Mouse (Mus musculus): Measurements from ENCODE around the gene Dact3. TPM values are rescaled to one million over a fixed set of nuclear protein-coding genes. Genes with fewer than 3 reads are reported as not detected.
A peak's percentile ranks its signal among the peaks of the same experiment; 100 is the strongest.

The Dact3 gene
- polyA plus RNA-seq, 1 experiment from 2014 or later = 9.5 TPM

DNA sequence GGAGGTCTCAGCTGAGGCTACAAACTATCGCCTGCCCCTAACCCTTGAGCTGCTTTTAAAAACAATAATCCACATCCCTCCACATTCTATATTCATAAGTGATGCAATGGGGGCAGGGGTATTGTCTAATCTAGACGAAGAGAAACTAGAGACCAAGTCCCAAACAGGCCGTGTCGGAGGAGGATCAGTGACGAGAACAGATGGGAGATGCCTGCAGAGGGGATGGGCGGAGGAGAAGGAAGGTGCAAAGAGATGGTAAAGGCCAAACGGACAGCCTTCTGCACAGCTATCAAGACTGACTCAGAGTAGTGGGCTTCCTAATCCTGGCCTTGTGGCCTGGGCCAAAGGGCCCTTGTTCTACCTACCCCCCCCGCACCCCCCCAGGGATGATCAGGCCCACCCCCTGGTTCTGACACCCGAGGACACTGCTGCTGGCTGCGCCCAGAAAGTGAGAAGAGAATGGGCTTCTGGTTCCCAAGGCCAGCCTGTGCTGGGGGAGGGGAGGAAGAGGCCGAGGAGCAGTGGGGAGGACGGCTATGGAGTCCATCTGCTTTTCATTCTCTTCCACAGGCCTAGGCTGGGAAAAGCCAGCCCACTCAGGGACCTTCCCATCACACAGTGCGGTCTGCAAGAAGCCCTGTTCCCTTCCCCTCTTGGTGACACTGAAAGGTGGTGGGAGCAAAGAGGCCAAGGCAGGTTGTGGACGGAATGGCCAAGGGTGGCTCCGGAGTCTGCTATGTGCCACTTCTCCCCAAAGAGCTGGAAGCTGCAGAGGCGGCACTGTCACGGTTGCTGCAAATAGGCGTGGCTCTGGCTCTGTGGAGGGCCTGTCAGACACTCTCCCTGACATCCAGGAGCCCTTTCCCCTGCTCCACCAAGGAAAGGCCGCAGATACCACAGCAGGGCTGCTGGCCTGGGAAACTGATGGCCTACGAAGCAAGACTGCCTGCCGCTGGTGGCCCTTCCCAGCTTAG, 46.0 kb downstream of the Dact3 start:
- Histone ChIP-seq H3K9me3 (ENCODE audit: control insufficient read depth, low read length) (no peaks in the 10 kb centered on the region), H3K4me2 (ENCODE audit: low read depth) (peak overlapping the region; percentile 90), H3K36me3 (ENCODE audit: control insufficient read depth, insufficient read depth, low read length) (peaks cover 19% of the 10 kb centered on the region), H3K27ac (ENCODE audit: low read depth, low read length) (peak overlapping the region; percentile 78), H3K4me1 (ENCODE audit: control insufficient read depth, insufficient read depth, low read length) (peaks cover 22% of the 10 kb centered on the region), H3K9ac (ENCODE audit: low read length) (peak overlapping the region; percentile 47), H3K4me3 (ENCODE audit: low read depth, low read length) (peak overlapping the region; percentile 89), H3K27me3 (ENCODE audit: control insufficient read depth, insufficient read depth, low read length) (no peaks in the 10 kb centered on the region)
- ATAC-seq (ENCODE audit: insufficient read depth, low FRiP score, low TSS enrichment) (no peak), DNase-seq (ENCODE audit: low spot score) (no peak)
- 48% methylated on average over 21 of the region's 21 CpGs for WGBS

DNA sequence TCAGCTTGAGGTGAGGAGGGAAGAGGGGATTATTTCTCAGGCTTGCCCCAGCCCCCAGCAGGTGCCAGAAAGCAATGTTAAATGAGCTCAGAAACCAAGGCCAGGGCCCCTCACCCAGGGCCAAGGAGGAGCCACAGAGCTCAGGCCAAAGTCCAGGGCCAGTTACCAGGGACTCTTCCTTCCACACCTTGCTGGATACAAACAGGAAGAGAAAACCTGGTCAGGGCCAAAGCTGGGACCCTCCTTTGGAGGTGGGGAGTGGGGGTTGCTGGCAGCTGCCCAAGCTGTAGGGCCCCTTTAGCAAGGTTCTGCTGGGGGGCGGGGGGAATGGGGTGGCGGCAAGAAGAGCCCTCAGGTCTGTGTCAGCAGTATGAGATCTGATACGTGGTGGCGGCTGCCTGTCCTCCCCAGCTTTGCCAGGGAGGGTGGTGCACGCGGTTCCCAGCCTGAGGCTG, 46.8 kb downstream of the Dact3 start:
- H3K27me3 ChIP-seq (ENCODE audit: control insufficient read depth, insufficient read depth, low read length) = no peaks in the 10 kb centered on the region
- H3K4me1 ChIP-seq (ENCODE audit: control insufficient read depth, insufficient read depth, low read length) = peaks cover 22% of the 10 kb centered on the region
- peak overlapping the region; percentile 91 for H3K9ac ChIP-seq (ENCODE audit: low read length)
- H3K9me3 ChIP-seq (ENCODE audit: control insufficient read depth, low read length) = no peaks in the 10 kb centered on the region
- peak overlapping the region; percentile 78 for H3K27ac ChIP-seq (ENCODE audit: low read depth, low read length)
- DNase-seq (ENCODE audit: low spot score) (no peak), ATAC-seq (ENCODE audit: insufficient read depth, low FRiP score, low TSS enrichment) (no peak)
- H3K4me2 ChIP-seq (ENCODE audit: low read depth) = peak overlapping the region; percentile 90
- peaks cover 14% of the 10 kb centered on the region for H3K36me3 ChIP-seq (ENCODE audit: control insufficient read depth, insufficient read depth, low read length)
- peak overlapping the region; percentile 89 for H3K4me3 ChIP-seq (ENCODE audit: low read depth, low read length)
- WGBS = 60% methylated on average over 6 of the region's 6 CpGs

DNA sequence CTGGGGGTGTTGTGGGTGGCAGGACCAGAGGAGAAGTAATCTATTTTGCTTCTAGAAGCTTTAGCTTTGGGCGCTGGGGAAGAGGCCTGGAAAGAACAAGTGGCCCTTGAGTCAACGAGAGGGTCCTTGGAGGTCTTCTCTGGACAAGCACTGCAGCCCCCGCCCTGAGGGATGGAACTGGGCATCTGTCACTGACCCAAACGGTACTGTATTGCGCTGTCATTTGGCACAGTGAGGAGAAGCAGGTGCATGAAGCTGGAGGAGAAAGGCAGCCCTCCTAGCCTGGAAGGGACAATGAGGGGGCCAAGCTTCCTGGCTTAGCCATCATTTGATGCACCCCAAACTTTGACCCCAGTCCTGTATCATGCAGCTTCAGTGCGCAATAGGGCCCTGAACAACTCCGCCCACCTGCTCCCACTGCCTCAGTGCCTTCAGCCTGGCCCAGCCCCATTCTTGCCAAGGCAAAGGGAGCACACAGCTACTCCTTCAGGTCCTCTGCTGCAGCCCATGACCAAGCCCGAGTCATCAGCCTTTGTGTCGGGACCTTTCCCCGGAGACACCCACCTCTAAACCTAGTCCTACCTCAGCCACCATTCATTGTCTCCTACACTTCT, 47.4 kb downstream of the Dact3 start:
- H3K27ac ChIP-seq (ENCODE audit: low read depth, low read length) = no peak overlapping the region
- peak overlapping the region; percentile 89 for H3K4me3 ChIP-seq (ENCODE audit: low read depth, low read length)
- peak overlapping the region; percentile 91 for H3K9ac ChIP-seq (ENCODE audit: low read length)
- H3K4me2 ChIP-seq (ENCODE audit: low read depth) = peak overlapping the region; percentile 90
- peaks cover 9% of the 10 kb centered on the region; the same call in 1 of the 2 replicates for H3K36me3 ChIP-seq (ENCODE audit: control insufficient read depth, insufficient read depth, low read length)
- 55% methylated on average over 10 of the region's 10 CpGs for WGBS
- ATAC-seq (ENCODE audit: insufficient read depth, low FRiP score, low TSS enrichment) = no peak
- H3K27me3 ChIP-seq (ENCODE audit: control insufficient read depth, insufficient read depth, low read length) = no peaks in the 10 kb centered on the region
- no peak for DNase-seq (ENCODE audit: low spot score)
- H3K9me3 ChIP-seq (ENCODE audit: control insufficient read depth, low read length) = no peaks in the 10 kb centered on the region
- H3K4me1 ChIP-seq (ENCODE audit: control insufficient read depth, insufficient read depth, low read length) = peaks cover 22% of the 10 kb centered on the region

DNA sequence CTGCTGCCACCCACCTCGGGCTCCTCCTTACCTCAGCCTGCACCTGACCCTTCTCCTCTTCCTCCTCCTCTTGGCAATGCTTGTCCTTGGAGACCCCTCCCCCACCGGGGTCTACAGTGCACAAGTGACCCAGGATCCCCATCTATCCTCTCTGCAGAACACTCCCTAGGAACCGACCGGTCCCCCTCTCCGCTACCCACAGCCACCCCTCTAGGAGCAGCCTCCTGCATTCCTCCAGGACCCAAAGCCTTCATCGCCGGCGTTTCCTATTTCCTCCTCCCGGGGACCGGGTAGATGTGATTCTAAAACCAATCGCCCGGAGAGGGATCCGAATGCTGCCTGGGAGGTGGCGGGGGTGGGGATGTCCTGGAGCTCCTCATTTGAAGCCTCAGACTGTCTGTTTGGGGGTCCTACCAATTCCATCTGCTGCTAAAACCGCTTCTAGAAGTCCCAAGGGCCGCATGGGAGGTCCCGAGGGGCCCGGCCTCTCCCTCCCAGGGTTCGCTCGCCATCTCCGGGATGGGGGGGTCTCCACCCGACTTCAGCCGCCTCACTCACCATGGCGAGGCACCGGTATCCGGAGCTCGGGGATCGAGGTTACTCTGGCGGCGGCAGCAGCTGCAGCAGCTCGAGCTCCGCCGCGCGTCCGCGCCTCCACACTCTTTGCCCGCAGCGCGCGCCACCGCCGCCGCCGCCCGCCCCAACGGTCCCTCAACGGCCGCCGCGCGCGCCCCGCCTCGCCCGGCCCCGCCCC, 48.3 kb downstream of the Dact3 start:
- Histone ChIP-seq H3K9me3 (ENCODE audit: control insufficient read depth, low read length) (no peaks in the 10 kb centered on the region), H3K4me2 (ENCODE audit: low read depth) (peak overlapping the region; percentile 90), H3K4me3 (ENCODE audit: low read depth, low read length) (peak overlapping the region; percentile 89), H3K36me3 (ENCODE audit: control insufficient read depth, insufficient read depth, low read length) (peaks cover 3% of the 10 kb centered on the region; the same call in 1 of the 2 replicates), H3K27ac (ENCODE audit: low read depth, low read length) (peak overlapping the region; percentile 90), H3K27me3 (ENCODE audit: control insufficient read depth, insufficient read depth, low read length) (no peaks in the 10 kb centered on the region), H3K4me1 (ENCODE audit: control insufficient read depth, insufficient read depth, low read length) (peaks cover 22% of the 10 kb centered on the region), H3K9ac (ENCODE audit: low read length) (peak overlapping the region; percentile 91)
- ATAC-seq (ENCODE audit: insufficient read depth, low FRiP score, low TSS enrichment) (peak; percentile 65), DNase-seq (ENCODE audit: low spot score) (no peak)
- under 1% methylated on average over 54 of the region's 57 CpGs for WGBS

GRCm38 (mm10) chr7:16924037-16924834, 49.1 kb downstream of the Dact3 start, which contains the start of gene Calm3:
TSS of gene Calm3 (minus strand) at chr7:16924114.
- DNase-seq (ENCODE audit: low spot score) (peak; percentile 100), ATAC-seq (ENCODE audit: insufficient read depth, low FRiP score, low TSS enrichment) (peak; percentile 91)
- Histone ChIP-seq H3K36me3 (ENCODE audit: control insufficient read depth, insufficient read depth, low read length) (no peaks in the 10 kb centered on the region), H3K4me3 (ENCODE audit: low read depth, low read length) (peak within 1 kb of the TSS; percentile 89), H3K4me1 (ENCODE audit: control insufficient read depth, insufficient read depth, low read length) (peaks cover 22% of the 10 kb centered on the region), H3K4me2 (ENCODE audit: low read depth) (peak within 1 kb of the TSS; percentile 90), H3K27me3 (ENCODE audit: control insufficient read depth, insufficient read depth, low read length) (no peaks in the 10 kb centered on the region), H3K9ac (ENCODE audit: low read length) (peak within 1 kb of the TSS; percentile 91), H3K27ac (ENCODE audit: low read depth, low read length) (peak within 1 kb of the TSS; percentile 90), H3K9me3 (ENCODE audit: control insufficient read depth, low read length) (no peaks in the 10 kb centered on the region)
- 2% methylated on average over 63 of the region's 64 CpGs for WGBS

DNA sequence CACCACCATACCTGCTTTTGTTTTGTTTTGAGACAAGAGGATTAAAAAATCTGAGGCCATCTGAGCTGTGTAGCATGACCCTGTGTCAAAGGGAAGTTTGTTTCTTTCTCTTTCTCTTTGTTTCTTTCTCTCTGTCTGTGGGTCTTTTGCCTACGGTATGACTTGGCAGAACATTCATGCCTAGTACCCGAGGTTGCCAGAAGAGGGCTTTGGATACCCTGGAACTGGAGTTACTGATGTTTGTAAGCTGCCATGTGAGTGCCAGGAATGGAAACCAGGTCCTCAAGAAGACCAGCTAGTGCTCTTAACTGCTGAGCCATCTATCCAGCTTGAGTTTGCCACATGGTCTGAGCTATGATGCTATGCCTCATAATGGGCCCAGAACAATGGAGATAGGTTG, 53.2 kb downstream of the Dact3 start:
- no peaks in the 10 kb centered on the region for H3K27me3 ChIP-seq (ENCODE audit: control insufficient read depth, insufficient read depth, low read length)
- no peak overlapping the region for H3K4me3 ChIP-seq (ENCODE audit: low read depth, low read length)
- no peaks in the 10 kb centered on the region for H3K36me3 ChIP-seq (ENCODE audit: control insufficient read depth, insufficient read depth, low read length)
- H3K9me3 ChIP-seq (ENCODE audit: control insufficient read depth, low read length) = no peaks in the 10 kb centered on the region
- WGBS = 59% methylated on average over 2 of the region's 2 CpGs
- no peak overlapping the region for H3K27ac ChIP-seq (ENCODE audit: low read depth, low read length)
- no peak overlapping the region for H3K9ac ChIP-seq (ENCODE audit: low read length)
- no peak overlapping the region for H3K4me2 ChIP-seq (ENCODE audit: low read depth)
- ATAC-seq (ENCODE audit: insufficient read depth, low FRiP score, low TSS enrichment) (no peak), DNase-seq (ENCODE audit: low spot score) (no peak)
- no peaks in the 10 kb centered on the region for H3K4me1 ChIP-seq (ENCODE audit: control insufficient read depth, insufficient read depth, low read length)

- Histone ChIP-seq H3K27ac (ENCODE audit: low read depth, low read length) (no peak overlapping the region), H3K36me3 (ENCODE audit: control insufficient read depth, insufficient read depth, low read length) (no peaks in the 10 kb centered on the region), H3K4me2 (ENCODE audit: low read depth) (no peak overlapping the region), H3K4me3 (ENCODE audit: low read depth, low read length) (no peak overlapping the region), H3K9me3 (ENCODE audit: control insufficient read depth, low read length) (no peaks in the 10 kb centered on the region), H3K27me3 (ENCODE audit: control insufficient read depth, insufficient read depth, low read length) (no peaks in the 10 kb centered on the region), H3K4me1 (ENCODE audit: control insufficient read depth, insufficient read depth, low read length) (no peaks in the 10 kb centered on the region), H3K9ac (ENCODE audit: low read length) (no peak overlapping the region)
- WGBS = 7% methylated on average over 1 of the region's 1 CpGs
- ATAC-seq (ENCODE audit: insufficient read depth, low FRiP score, low TSS enrichment) (peak; percentile 20; the same call in 1 of the 2 replicates), DNase-seq (ENCODE audit: low spot score) (peak; percentile 67)
Observed at GRCm38 (mm10) chr7:16930850-16931249, 55.7 kb downstream of the Dact3 start.

Measured in neural tube, embryonic 11.5 days (tissue).